Mouse (Mus musculus): ENCODE data around the gene Aktip.

The Aktip gene

DNA sequence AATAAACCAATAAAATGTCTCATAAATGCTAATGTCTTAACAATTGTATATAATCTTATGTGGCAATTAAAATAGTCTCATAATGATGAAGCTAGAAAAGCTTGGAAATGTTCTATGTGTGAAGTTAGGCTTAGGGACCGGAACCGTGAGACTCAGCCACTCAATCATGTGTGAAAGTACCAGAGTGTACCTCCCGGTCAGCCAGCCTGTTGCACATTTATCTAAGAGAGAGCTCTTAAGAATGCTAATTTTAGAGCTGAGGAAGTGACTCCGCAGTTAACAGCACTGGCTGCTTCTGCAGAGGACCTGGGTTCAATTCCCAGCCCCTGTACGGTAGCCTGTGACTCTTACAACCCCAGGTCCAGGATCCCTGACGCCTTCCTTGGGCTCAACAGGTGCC, 101.7 kb downstream of the Aktip start:
- CTCF ChIA-PET = interaction anchor here in 3 of 4 experiments (0.6 to 1.1 kb wide), 4 partner anchors 17 to 305 kb away, joined by 3 to 4 read pairs (median 3); no protein-coding TSS in a partner anchor
- POLR2A ChIA-PET = interaction anchor here in 1 of 4 experiments (0.9 to 1.2 kb wide), 3 partner anchors 14 to 19 kb away, joined by 3 to 4 read pairs (median 4); no protein-coding TSS in a partner anchor

DNA sequence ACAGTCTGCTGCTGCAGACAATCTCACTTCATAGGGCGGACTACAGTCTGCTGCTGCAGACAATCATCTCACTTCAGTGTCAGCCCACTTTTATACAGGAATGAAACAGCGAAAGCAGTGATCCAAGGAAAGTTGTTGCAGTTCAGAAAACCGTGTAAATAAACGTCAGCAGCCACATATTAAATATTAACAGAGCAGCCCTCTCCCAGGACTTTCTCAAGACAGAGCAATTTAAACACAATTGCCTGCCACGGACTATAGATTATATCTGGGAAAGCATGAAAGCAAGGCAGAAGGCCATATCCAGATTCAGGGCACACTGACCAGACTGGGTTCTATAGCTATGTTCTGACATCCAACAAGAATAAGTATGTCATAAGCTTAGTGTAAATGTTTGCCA, 105.6 kb downstream of the Aktip start:
- ChIA-PET CTCF (no interaction called here), POLR2A (no interaction called here)

DNA sequence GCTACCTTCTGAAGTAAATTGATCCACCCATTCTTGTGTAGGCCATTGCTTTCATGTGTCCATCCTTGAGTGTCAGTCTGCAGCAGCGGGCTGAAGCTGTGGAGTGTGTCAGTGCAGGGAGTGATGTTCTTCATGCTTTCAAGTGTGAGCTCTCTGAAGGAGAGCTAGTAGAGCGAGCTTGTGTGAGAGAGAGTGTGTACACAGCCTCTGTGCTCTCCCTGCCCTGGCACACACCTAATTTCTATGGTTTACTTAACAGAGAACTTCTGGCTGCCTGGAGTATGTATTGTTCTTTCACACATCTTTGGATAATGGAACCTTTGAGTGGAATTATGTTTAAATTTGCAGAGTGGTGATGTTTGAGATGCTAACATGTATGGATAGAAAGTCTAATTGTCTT, 110.2 kb downstream of the Aktip start:
- ChIA-PET CTCF (interaction anchor here in 1 of 4 experiments (0.6 kb wide), 1 partner anchor 58 kb away, joined by 3 read pairs; no protein-coding TSS in a partner anchor), POLR2A (interaction anchor here in 2 of 4 experiments (0.7 to 1.7 kb wide), 2 partner anchors 20 to 62 kb away, joined by 4 read pairs; partner anchors contain the start of gene Rbl2 (in 1 of the 2))

DNA sequence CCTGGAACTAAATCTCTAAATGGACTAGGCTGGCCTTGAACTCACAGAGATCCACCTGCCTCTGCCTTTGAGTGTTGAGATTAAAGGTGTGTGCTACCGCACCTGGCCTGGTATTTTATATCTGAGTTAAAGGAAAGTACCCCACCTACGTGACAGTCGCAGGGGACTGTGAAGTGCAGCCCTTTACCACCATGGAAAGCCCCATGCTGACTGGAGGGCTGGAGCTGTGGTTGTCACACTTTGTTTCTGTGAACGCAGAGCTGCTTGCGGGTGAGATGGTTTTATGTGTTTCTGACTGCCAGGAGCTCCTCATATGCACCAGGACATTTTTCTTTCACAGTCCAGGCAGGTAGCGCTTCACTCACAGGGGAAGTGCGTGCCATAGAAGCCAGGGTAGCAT, 111.3 kb downstream of the Aktip start:
- ChIA-PET CTCF (interaction anchor here in 1 of 4 experiments (1.3 kb wide), 1 partner anchor 30 kb away, joined by 5 read pairs; no protein-coding TSS in a partner anchor), POLR2A (interaction anchor here in 2 of 4 experiments (0.7 to 1.1 kb wide), 3 partner anchors 9 to 19 kb away, joined by 3 read pairs; partner anchors contain the start of gene Rbl2 (in 1 of the 2))

DNA sequence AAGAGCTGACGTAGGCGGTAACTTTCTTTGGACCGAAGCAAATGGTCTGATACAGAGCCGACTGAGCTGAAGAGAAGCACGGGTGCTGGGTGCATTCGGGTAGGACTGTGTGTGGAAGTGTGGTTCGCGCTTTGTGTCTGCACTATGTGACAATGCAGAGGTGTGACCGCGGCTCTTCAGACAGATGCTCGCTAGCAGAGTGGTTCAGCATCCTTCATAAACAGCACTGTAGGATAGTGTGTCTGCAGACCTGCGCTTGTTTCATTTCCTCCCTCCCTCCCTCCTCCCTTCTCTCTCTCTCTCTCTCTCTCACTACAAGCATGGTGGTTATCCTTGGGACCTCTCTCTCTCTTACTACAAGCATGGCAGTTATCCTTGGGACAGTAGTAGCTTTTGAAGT, 117.3 kb downstream of the Aktip start:
- ChIA-PET CTCF (interaction anchor here in 2 of 4 experiments (1.7 to 2.5 kb wide), 3 partner anchors 12 to 51 kb away, joined by 3 to 10 read pairs (median 8); partner anchors contain the start of gene Rbl2 (in 1 of the 2)), POLR2A (interaction anchor here (0.6 to 6.3 kb wide), 15 partner anchors 11 to 432 kb away, joined by 3 to 84 read pairs (median 5); partner anchors contain the start of genes Rbl2 (in 3 of the 4) and Chd9 (in 1 of the 4))

DNA sequence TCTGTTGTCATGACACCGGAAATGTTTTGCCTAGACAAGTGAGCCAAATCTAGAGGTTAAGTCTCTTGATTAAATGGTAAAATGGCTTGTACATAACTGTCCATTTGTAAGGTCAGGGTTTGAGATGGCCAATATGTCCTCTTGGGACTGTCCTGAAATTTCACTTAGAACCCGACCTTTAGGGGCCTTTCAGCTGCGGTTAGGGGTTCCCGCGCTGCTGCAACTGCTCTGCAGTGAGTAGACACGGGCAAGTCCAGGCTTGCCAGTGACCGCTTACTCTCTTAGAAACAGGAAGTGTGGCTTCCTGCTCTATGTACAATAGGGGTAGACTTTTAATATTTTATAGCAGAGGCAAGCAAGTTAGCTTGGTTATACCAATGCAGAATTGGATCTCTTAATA, 117.9 kb downstream of the Aktip start:
- ChIA-PET POLR2A (interaction anchor here (0.6 to 6.3 kb wide), 21 partner anchors 9 to 431 kb away, joined by 3 to 84 read pairs (median 5); partner anchors contain the start of genes Rbl2 (in 3 of the 4) and Chd9 (in 1 of the 4)), CTCF (interaction anchor here (0.6 to 2.5 kb wide), 10 partner anchors 9 to 253 kb away, joined by 3 to 13 read pairs (median 4); partner anchors contain the start of gene Rbl2 (in 1 of the 4))

DNA sequence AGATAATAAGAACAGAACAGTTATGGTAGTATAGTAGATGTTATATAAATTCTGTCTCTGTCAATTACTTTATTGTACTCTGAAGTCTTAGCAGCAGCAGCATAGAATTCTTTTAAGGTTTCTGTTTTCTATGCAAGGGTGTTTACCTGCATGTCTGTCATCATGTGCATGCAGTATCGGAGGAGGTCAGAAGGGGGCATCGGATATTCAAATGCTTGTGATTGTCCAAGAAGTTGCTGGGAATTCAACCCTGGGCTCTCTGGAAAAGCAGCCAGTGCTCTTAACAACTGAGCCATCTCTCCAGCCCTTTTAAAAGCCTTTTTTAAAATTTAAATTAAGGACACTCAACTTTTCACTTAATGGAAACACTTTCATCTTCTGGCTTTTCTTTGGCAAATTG, 120.1 kb downstream of the Aktip start:
- ChIA-PET POLR2A (interaction anchor here in 2 of 4 experiments (1.0 to 6.3 kb wide), 7 partner anchors 9 to 262 kb away, joined by 3 to 84 read pairs (median 8); partner anchors contain the start of genes Rbl2 (in 2 of the 2) and Gm19935 (in 1 of the 2)), CTCF (interaction anchor here in 2 of 4 experiments (1.0 to 2.4 kb wide), 6 partner anchors 10 to 116 kb away, joined by 3 to 10 read pairs (median 3); partner anchors contain the start of gene Rbl2 (in 1 of the 2))

DNA sequence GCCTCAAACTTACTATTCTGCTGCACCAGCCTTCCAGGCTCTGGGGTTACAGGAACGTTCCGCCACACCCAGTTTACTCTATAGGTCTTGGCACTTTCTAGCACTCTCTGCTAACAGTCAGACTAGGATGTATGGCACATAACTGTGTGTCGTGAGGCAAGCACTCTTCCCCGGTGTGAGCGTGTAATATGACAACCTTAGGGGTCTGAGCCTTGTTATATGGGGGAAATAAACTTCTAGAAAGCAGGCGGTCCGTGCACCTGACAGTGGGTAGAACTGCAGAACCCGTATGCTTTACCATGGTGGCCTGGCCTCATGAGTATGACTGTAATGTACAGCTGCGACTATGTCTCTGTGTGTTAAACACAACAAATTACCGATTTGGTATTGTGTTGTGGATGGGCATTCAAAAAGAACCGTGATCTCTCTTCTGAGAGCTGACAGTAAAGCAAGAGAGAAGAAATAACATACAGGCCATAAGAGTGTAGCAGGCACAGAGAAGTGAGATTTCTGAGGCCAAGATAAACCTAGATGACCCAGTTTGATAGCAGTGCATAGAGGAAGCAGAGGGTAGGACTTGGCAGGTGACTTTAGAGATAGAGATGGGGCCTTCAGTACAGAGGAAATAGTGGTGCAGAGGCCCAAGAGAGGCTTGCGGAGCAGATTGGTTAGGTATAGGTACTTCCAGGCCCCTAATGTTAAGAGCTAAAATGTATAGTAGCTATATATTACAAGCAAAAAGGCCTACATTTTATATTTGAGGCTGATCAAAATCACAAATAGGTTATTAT, 122.5 kb downstream of the Aktip start:
- POLR2A ChIA-PET = interaction anchor here in 2 of 4 experiments (0.7 to 6.3 kb wide), 2 partner anchors 8 to 227 kb away, joined by 3 to 42 read pairs; partner anchors contain the start of gene Rbl2 (in 1 of the 2)

DNA sequence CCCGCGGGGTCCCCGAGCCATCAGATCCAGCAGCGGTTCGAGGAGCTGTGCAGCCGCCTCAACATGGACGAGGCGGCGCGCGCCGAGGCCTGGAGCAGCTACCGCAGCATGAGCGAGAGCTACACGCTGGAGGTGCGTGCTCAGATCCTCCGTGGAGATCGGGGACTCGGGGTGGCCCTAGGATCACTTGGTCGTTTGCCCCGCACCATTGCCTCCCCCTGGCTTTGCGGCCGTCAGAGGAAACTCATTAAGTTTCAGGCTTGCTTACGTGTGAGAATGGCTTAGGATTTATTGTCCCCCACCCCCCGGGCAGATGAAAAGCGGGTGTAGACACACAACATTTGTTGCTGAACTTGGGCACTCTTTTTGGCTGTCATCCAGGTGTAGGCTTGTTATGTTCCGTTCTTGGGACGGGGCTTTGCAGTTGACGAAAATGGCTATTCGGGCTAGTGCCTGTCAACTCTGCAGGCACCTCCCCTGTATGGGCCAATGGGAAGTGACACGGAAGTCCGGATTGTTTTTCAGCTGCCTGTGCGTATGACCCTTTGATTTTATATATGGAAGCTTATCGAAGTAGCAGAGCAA, 129.4 kb downstream of the Aktip start:
- ChIA-PET POLR2A (interaction anchor here (0.5 to 5.9 kb wide), 21 partner anchors 10 to 550 kb away, joined by 3 to 84 read pairs (median 4); partner anchors contain the start of genes Fto (in 1 of the 4) and Rpgrip1l (in 1 of the 4)), CTCF (interaction anchor here in 3 of 4 experiments (0.6 to 3.1 kb wide), 10 partner anchors 10 to 242 kb away, joined by 3 to 10 read pairs (median 4); partner anchors contain the start of gene Chd9 (in 1 of the 3))

More for the DNA sequence above, 122.5 kb downstream of the Aktip start:
- CTCF ChIA-PET = interaction anchor here in 1 of 4 experiments (0.6 kb wide), 1 partner anchor 443 kb away, joined by 5 read pairs; no protein-coding TSS in a partner anchor

DNA sequence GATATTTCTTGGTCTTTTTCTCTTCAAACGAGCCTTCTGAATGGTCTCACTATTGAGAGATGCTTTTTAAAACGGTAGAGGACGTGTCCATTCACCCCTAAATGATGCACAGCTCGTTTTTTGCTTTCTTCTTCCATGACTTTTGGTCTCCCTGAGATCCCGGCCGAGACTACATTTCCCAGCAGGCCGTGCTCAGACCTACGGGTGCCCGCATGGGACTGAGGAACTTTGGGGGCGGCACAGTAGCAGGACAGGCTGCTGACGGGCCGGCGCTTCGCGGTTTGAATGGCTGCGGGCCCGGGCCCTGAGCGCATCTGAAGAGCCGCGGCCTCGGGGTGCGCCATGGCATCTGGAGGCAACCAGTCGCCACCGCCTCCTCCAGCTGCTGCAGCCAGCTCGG, 129.9 kb downstream of the Aktip start, which contains the start of gene Rbl2:
Gene Rbl2 (plus strand): TSS at position 224 of the 400 bp plus-strand sequence.
- ChIA-PET POLR2A (interaction anchor here (0.6 to 5.9 kb wide), 29 partner anchors 9 to 245 kb away, joined by 3 to 84 read pairs (median 4); no protein-coding TSS in a partner anchor), CTCF (interaction anchor here in 2 of 4 experiments (0.8 to 3.1 kb wide), 9 partner anchors 9 to 241 kb away, joined by 3 to 10 read pairs (median 4); partner anchors contain the start of gene Chd9 (in 1 of the 2))

DNA sequence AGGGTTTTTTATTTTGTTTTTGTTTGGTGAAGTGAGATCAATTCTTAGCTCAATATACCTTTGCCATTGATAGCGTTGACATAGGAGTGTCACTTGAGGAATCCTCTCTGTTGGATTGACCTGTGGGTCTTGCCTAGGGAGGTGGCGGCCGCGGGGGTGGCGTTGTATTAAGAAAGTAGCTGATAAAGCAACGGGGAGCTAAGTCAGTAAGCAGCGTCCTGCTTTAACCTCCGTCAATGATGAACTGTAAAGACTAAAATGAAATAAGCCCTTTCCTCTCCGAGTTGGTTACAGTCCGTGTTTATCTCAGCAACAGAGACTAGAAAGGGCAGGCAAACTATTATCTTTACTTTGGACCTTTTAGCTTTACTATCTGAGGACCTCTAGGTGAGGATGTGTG, 130.4 kb downstream of the Aktip start:
- ChIA-PET POLR2A (interaction anchor here (0.6 to 5.9 kb wide), 26 partner anchors 9 to 244 kb away, joined by 3 to 84 read pairs (median 4); partner anchors contain the start of gene Chd9 (in 1 of the 4)), CTCF (interaction anchor here in 2 of 4 experiments (0.6 to 3.1 kb wide), 9 partner anchors 9 to 500 kb away, joined by 3 to 10 read pairs (median 4); partner anchors contain the start of gene Chd9 (in 1 of the 2))

DNA sequence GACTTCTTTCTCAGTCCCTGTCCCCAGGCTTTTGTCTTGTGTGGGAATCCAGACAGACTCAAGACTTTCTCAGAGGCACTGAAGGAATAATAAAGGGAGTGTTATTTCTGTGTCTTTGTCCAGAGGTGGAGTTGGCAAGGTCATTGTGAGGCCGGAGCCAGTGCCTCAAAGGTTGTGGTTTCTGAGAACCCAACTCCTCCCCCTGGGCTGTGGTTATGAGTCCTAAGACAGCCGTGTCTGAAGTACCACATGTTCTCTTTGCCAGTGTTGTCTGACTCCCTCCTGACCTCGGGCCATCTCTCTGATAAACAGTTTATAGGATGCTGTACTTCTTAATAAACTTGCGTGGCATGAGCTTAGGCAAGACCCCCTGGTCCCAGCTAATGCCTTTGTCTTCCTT, 134.6 kb downstream of the Aktip start:
- ChIA-PET POLR2A (no interaction called here), CTCF (interaction anchor here in 1 of 4 experiments (0.7 kb wide), 1 partner anchor 31 kb away, joined by 3 read pairs; no protein-coding TSS in a partner anchor)
